Mouse (Mus musculus) midbrain, embryonic 13.5 days (tissue): ENCODE measurements at regions not wholly inside any gene's neighbourhood (a gene's known extent, or its start where the extent isn't known, plus 50 kb on each side); places are given as distances from the start of the nearest gene placed in this dataset.

Experiments used
- ATAC-seq: fragments of 200-750 bp; cut with Nextera tagmentation; 2 replicates; pipeline ENCODE4 v1.8.0; 2017; ENCODE audit warnings: mild to moderate bottlenecking, moderate TSS enrichment, moderate library complexity
- H3K27ac ChIP-seq: fragments of 300-500 bp; sonication (generic); 2 replicates; pipeline ENCODE4 v1.5.1; 2015; ENCODE audit warnings: inconsistent platforms, mild to moderate bottlenecking, moderate library complexity
- H3K27me3 ChIP-seq: fragments of 300-500 bp; sonication (generic); 2 replicates; pipeline ENCODE4 v1.6.1; 2015; ENCODE audit warnings: mild to moderate bottlenecking, inconsistent platforms
- H3K36me3 ChIP-seq: fragments of 300-500 bp; sonication (generic); 2 replicates; pipeline ENCODE4 v1.6.1; 2015; ENCODE audit warnings: mild to moderate bottlenecking, inconsistent platforms
- H3K4me1 ChIP-seq: fragments of 300-500 bp; sonication (generic); replicated peaks from 2 replicates; pipeline ENCODE4 v1.6.1; 2015; ENCODE audit warnings: inconsistent platforms
- H3K4me2 ChIP-seq: fragments of 300-500 bp; sonication (generic); replicated peaks from 2 replicates; pipeline ENCODE4 v1.6.1; 2015; ENCODE audit warnings: moderate library complexity, mild to moderate bottlenecking, inconsistent platforms
- H3K4me3 ChIP-seq: fragments of 300-500 bp; sonication (generic); replicated peaks from 2 replicates; pipeline ENCODE4 v1.5.1; 2015; ENCODE audit warnings: mild to moderate bottlenecking, inconsistent platforms
- H3K9ac ChIP-seq: fragments of 300-500 bp; sonication (generic); replicated peaks from 2 replicates; pipeline ENCODE4 v1.6.1; 2015; ENCODE audit warnings: mild to moderate bottlenecking, inconsistent platforms
- H3K9me3 ChIP-seq: fragments of 300-500 bp; sonication (generic); 2 replicates; pipeline ENCODE4 v1.6.1; 2016; ENCODE audit warnings: mild to moderate bottlenecking, inconsistent platforms
- WGBS: fragments of 180-500 bp; shearing (Covaris S2); methylation state at CpG from one replicate; pipeline ENCODE4 v1.1.7; 2015; 5-methylcytosine and 5-hydroxymethylcytosine counted together

DNA sequence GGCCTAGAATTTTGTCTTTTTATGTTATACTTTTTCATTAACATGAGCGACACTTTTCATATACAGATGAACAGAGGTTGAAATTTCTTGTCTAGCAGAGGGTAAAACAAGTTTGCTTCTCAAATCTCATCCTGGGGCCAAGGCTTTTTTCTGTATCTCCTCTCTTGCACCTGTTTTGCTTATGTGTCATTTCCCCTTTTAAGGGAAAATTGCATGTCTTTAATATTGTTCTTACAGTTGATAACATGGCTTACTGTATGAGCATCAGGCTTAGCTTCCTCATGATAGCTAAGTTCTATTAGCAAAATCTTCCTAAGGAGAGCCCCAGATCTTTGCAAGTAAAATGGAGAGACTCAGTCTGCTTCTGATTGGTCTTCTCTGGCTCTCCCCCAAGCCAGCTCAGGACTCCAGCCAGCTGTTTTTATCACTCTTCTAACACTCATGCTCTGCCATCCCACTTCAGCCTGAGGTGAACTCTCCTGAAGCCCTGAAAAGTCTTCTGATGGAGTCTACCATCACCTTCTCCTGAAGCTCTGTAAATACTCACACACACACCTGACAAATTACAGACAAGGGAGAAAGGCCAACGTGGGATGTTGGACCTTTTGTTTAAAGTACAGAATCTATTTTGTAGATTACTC is 160.8 kb downstream of the Wdr20rt start:
- no peak overlapping the region for H3K4me3 ChIP-seq
- ATAC-seq = no peak
- peaks cover 21% of the 10 kb centered on the region for H3K4me1 ChIP-seq
- no peaks in the 10 kb centered on the region for H3K27me3 ChIP-seq
- H3K27ac ChIP-seq = no peak overlapping the region
- no peak overlapping the region for H3K9ac ChIP-seq
- no peaks in the 10 kb centered on the region for H3K9me3 ChIP-seq
- no peaks in the 10 kb centered on the region for H3K36me3 ChIP-seq
- 90% methylated on average over 2 of the region's 2 CpGs for WGBS
- no peak overlapping the region for H3K4me2 ChIP-seq

DNA sequence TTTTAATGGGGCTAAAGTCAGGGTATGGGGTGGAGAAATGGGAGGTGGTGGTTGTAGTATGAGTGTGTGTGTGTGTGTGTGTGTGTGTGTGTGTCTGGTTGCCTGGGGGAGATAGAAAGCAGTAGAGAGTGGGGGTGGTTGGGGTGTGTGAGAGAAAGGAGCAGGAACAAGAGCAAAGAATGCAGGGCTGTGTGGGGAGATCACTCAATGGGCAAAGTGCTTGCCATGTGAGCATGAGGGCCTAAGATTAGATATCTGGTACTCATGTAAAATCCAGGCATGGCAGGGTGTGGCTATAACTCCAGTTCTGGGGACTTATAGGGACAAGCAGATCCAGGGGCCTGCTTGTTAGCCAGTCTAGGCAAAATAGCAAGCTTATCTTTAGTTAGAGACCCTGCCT is 161.7 kb downstream of the Wdr20rt start:
- Histone ChIP-seq H3K9ac (no peak overlapping the region), H3K9me3 (no peaks in the 10 kb centered on the region), H3K4me3 (no peak overlapping the region), H3K36me3 (no peaks in the 10 kb centered on the region), H3K27ac (no peak overlapping the region), H3K4me1 (peaks cover 13% of the 10 kb centered on the region), H3K27me3 (no peaks in the 10 kb centered on the region), H3K4me2 (no peak overlapping the region)
- no peak for ATAC-seq

GRCm38 (mm10) chr12:65389512-65389911 is 164.2 kb downstream of the Wdr20rt start:
- ATAC-seq = no peak
- H3K9me3 ChIP-seq = no peaks in the 10 kb centered on the region
- no peak overlapping the region for H3K4me3 ChIP-seq
- no peaks in the 10 kb centered on the region for H3K36me3 ChIP-seq
- no peaks in the 10 kb centered on the region for H3K27me3 ChIP-seq
- no peak overlapping the region for H3K27ac ChIP-seq
- peaks cover 9% of the 10 kb centered on the region for H3K4me1 ChIP-seq
- 23% methylated on average over 2 of the region's 2 CpGs for WGBS
- H3K4me2 ChIP-seq = no peak overlapping the region
- no peak overlapping the region for H3K9ac ChIP-seq

DNA sequence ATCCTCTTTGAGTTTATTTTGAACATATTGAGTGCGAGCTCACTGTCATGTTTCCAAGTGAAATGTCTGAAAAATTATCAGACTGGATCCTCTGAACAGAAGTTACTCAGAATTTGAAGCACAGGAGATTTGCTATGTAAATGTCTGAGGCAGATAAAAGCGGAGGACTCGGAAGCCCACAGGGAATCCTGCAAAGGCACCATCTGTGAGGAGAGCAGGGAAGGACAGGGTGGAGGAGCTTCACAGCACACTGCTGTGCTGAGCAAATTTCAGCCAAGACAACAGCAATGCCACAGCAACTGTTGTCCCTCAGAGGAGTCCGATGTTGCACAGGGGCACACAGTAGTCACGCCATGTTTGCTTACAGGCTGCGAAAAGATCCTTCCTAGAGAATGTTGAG is 165.0 kb downstream of the Wdr20rt start:
- H3K27ac ChIP-seq = no peak overlapping the region
- H3K27me3 ChIP-seq = no peaks in the 10 kb centered on the region
- no peak overlapping the region for H3K4me3 ChIP-seq
- no peaks in the 10 kb centered on the region for H3K9me3 ChIP-seq
- 67% methylated on average over 6 of the region's 6 CpGs for WGBS
- H3K36me3 ChIP-seq = no peaks in the 10 kb centered on the region
- ATAC-seq = 0 out of 2 replicates have a peak, but pooled peaks have one; percentile 43
- H3K9ac ChIP-seq = no peak overlapping the region
- H3K4me2 ChIP-seq = no peak overlapping the region
- H3K4me1 ChIP-seq = peaks cover 9% of the 10 kb centered on the region

DNA sequence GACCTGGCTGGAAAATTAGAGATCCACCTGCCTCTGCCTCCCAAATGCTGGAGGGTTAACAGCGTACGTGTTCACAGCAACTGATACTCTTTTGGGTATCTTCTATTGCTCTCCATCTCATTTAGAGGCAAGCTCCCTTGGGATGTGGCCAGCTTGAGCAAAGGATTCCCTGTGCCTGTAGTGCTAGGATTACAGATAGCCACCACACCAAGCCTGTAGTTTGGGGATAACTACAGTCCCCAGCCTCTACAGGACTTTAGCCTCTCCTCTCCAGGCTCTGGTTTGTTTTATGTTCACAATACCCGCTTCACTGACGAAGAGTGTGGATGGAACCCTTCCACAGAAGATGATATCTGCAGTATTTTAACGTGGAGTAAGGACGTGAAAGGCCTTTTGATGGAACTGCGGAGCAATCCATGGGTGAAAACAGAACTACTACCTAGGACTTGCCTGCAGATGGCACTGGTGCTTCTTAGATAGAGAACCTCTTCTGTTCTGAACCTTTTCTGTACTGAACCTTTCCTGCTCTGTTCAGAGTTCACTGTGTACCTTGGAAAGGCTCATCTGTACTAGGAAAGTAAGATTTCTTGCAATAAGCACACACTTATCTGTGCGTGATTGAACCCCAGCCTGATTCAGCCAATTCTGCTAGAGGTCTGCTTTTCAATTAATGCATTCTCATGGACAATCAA is 176.6 kb downstream of the Wdr20rt start:
- no peaks in the 10 kb centered on the region for H3K27me3 ChIP-seq
- WGBS = 48% methylated on average over 8 of the region's 8 CpGs
- ATAC-seq = peak; percentile 82

GRCm38 (mm10) chr12:65403124-65403523 is 177.8 kb downstream of the Wdr20rt start:
- 0 out of 2 replicates have a peak, but pooled peaks have one; percentile 32 for ATAC-seq
- Histone ChIP-seq H3K9ac (no peak overlapping the region), H3K27ac (no peak overlapping the region), H3K9me3 (no peaks in the 10 kb centered on the region), H3K27me3 (no peaks in the 10 kb centered on the region), H3K4me3 (no peak overlapping the region), H3K4me1 (no peaks in the 10 kb centered on the region), H3K36me3 (no peaks in the 10 kb centered on the region), H3K4me2 (no peak overlapping the region)
- WGBS = 94% methylated on average over 2 of the region's 2 CpGs

More for the DNA sequence above, 176.6 kb downstream of the Wdr20rt start:
- Histone ChIP-seq H3K4me2 (no peak overlapping the region), H3K9ac (no peak overlapping the region), H3K4me1 (no peaks in the 10 kb centered on the region), H3K27ac (no peak overlapping the region), H3K4me3 (no peak overlapping the region), H3K36me3 (no peaks in the 10 kb centered on the region), H3K9me3 (no peaks in the 10 kb centered on the region)

DNA sequence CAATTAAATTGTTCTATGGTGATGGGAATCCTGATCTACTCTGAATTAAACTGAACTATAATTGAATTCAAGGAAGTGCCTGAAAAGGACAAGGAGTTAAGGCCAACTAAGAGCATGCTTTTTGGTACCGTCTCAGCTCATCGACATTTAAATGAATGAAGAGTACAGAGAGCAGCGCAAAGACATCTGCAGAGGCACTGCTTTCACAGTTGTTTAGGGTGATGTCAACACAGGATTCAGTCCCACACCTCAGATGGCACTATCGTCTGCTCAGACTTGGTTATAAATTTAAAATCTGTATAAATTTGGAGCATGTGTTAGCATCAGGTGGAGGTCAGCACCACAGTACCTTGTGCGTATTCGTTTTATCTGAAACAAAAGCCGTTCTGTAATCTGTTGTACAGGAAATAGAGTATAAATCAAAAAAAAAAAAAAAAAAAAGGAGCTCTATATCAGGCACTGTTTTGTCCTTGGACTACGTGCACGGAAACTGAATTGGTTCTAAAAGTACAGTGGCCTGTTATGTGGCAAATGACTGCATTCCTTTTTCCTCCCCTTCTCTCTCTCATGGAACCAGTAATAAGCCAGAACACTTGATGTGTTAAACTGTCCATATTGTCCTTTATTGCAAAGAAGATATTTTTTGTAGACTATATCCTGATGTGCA is 187.8 kb downstream of the Wdr20rt start:
- 76% methylated on average over 9 of the region's 9 CpGs for WGBS
- Histone ChIP-seq H3K4me1 (peaks cover 5% of the 10 kb centered on the region), H3K9me3 (no peaks in the 10 kb centered on the region), H3K9ac (no peak overlapping the region), H3K36me3 (no peaks in the 10 kb centered on the region), H3K27me3 (no peaks in the 10 kb centered on the region), H3K4me2 (no peak overlapping the region), H3K27ac (no peak overlapping the region), H3K4me3 (no peak overlapping the region)
- no peak for ATAC-seq

DNA sequence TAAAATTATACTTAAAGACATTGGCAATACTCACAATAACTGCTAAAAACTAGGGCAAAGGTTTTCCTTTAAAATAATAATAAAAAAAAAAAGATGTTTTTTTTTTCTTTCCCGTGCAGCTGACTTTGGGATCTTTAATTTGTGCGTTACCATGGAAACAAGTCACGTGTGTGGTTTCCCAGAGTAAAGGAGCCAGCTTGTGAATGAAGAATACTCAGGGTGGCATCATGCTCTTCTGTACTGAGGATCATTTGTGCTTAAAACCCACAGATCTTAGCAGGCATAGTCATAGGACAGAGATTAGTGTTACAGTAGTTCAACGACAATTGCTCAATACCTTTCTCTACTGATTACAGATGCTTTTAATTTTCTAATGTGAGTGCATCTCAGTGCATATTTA is 189.1 kb downstream of the Wdr20rt start:
- no peaks in the 10 kb centered on the region for H3K9me3 ChIP-seq
- H3K9ac ChIP-seq = no peak overlapping the region
- H3K27me3 ChIP-seq = no peaks in the 10 kb centered on the region
- ATAC-seq = peak; percentile 83
- H3K4me3 ChIP-seq = no peak overlapping the region
- H3K36me3 ChIP-seq = no peaks in the 10 kb centered on the region
- H3K27ac ChIP-seq = no peak overlapping the region
- peaks cover 5% of the 10 kb centered on the region for H3K4me1 ChIP-seq
- WGBS = 27% methylated on average over 4 of the region's 4 CpGs
- no peak overlapping the region for H3K4me2 ChIP-seq

DNA sequence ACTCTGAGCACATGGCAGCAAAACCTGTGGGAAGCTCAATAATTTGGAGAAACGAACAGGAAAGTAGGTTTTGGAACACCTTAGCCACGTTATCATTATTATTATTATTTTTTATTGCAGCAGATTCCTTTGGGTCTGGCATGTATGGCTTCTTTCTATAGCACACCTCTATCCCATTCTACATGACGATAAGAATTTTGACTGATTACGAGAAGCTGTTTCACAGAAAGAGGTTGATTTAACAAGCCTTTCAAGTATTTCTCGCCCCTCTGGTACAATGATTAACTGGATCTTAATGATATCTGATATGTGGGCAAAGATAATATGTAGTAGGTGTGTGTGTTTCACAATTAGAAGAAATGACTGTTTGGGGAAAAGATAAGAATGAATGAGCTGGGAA is 191.6 kb downstream of the Wdr20rt start:
- no peaks in the 10 kb centered on the region for H3K9me3 ChIP-seq
- peaks cover 5% of the 10 kb centered on the region for H3K4me1 ChIP-seq
- no peak overlapping the region for H3K27ac ChIP-seq
- H3K27me3 ChIP-seq = no peaks in the 10 kb centered on the region
- WGBS = 88% methylated on average over 5 of the region's 5 CpGs
- H3K9ac ChIP-seq = no peak overlapping the region
- no peak overlapping the region for H3K4me2 ChIP-seq
- H3K36me3 ChIP-seq = no peaks in the 10 kb centered on the region
- no peak overlapping the region for H3K4me3 ChIP-seq
- ATAC-seq = no peak

DNA sequence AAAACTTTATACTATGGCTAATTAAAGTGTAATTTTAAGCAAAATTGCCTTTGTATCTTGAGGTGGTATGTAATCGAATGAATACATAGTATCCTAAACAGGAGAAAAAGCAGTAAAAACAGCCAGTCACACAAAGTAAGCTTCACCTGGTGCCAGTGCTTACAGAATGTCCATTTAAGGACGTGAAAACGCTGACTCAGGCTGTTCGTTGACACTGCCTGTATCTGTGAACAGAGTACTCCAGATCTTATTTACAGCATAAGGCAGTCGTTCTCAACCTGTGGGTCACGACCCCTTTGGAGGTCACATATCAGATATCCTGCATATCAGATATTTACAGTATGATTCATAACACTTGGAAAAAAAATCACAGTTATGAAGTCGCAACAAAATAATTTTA is 194.8 kb downstream of the Wdr20rt start:
- Histone ChIP-seq H3K9me3 (no peaks in the 10 kb centered on the region), H3K4me2 (no peak overlapping the region), H3K9ac (no peak overlapping the region), H3K27ac (no peak overlapping the region), H3K4me3 (no peak overlapping the region), H3K27me3 (no peaks in the 10 kb centered on the region), H3K4me1 (no peaks in the 10 kb centered on the region), H3K36me3 (no peaks in the 10 kb centered on the region)
- no peak for ATAC-seq
- 88% methylated on average over 7 of the region's 7 CpGs for WGBS

DNA sequence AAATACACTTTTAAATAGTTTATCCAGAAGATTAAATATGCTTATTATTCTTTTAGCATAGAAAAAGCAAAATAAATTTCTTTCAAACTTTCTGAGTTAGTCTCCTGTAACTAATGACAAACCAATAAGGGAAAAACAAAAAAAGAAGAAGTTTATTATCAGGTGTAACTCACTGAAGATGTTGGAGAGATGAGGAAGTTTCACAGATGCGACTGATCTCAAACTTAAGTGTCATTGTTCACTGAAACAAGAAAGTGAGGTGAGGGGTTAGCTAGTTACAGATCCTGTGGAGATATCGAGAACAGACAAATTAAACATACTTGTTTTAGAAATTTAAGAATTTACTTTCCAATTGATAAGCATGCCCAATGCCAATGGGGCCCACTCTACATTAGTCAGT is 199.2 kb downstream of the Wdr20rt start:
- ATAC-seq = no peak
- Histone ChIP-seq H3K36me3 (no peaks in the 10 kb centered on the region), H3K9ac (no peak overlapping the region), H3K4me2 (no peak overlapping the region), H3K27me3 (no peaks in the 10 kb centered on the region), H3K4me3 (no peak overlapping the region), H3K9me3 (no peaks in the 10 kb centered on the region), H3K4me1 (no peaks in the 10 kb centered on the region), H3K27ac (no peak overlapping the region)
- 97% methylated on average over 2 of the region's 2 CpGs for WGBS

- Histone ChIP-seq H3K36me3 (no peaks in the 10 kb centered on the region), H3K27ac (no peak overlapping the region), H3K9ac (no peak overlapping the region), H3K9me3 (no peaks in the 10 kb centered on the region), H3K4me1 (no peaks in the 10 kb centered on the region), H3K4me3 (no peak overlapping the region), H3K4me2 (no peak overlapping the region), H3K27me3 (no peaks in the 10 kb centered on the region)
- ATAC-seq = no peak
- 97% methylated on average over 2 of the region's 2 CpGs for WGBS
These were observed 200.1 kb downstream of the Wdr20rt start for GRCm38 (mm10) chr12:65425440-65425839.
